Mouse (Mus musculus): ENCODE measurements around the gene Gm49333. TPM values are rescaled to one million over a fixed set of nuclear protein-coding genes. Genes with fewer than 3 reads are reported as not detected.
A peak's percentile ranks its signal among the peaks of the same experiment; 100 is the strongest.

Gene Gm49333
- total and polyA plus RNA-seq, 3 experiments: 0.10 to 0.43 TPM; not detected in 1

DNA sequence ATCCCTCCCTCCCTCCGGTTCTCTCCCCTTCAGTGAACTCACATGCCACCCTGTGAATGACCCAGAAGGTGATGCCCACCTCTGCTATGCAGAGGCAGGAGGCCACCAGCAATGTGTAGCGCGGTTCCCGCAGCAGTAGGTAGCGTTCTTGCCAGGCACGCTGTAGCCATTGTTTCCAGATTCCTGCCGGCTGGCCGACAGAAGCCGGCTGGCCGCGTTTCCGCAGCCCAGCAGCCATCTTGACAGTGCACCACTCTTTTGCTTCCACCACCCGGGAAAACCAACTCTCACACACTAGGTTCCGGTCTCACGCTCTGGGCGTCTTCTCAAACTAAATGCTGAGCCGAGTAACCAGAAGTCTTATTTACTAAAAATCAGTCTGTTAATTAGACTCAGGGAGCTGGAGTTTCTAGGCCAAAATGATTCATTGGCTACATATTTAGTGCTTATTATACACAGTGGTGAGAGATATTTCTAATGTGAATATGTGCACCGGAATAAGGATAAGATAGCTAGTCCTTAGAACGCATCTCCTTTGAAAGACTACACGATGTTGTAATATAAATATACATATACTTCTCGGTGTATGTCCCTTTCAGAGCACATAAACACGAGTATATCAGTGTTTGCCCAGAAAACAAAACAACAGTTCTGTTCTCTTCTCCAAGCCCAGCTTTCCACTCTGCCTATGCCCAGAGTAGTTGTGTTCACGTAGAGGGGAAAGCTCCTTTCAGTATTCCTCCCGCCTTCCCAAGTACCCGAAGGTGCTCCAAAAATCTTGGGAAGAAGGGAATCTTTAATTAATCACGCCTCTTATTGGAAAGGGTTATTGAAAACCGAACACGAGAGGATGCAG is 681 bp upstream of the Gm49333 start:
- TF ChIP-seq CTCF (IDR thresholded peaks at IDR 0.05) (no peak), POLR2A (IDR thresholded peaks at IDR 0.05; ENCODE audit: insufficient read depth, low read depth, low read length) (peak; percentile 85), EP300 (IDR thresholded peaks at IDR 0.05; ENCODE audit: insufficient read depth, low read depth, low read length) (peak; percentile 66; the same call in 1 of the 2 replicates)
- H3K36me3 ChIP-seq (ENCODE audit: control insufficient read depth, insufficient read depth, low read length): no peaks in the 10 kb centered on the region
- H3K27me3 ChIP-seq (ENCODE audit: control insufficient read depth, insufficient read depth, low read length): no peaks in the 10 kb centered on the region
- peaks cover 1% of the 10 kb centered on the region for H3K4me1 ChIP-seq (ENCODE audit: control insufficient read depth, insufficient read depth, low read length)
- peak; percentile 82 to 84 for DNase-seq
- peak overlapping the region; percentile 61 for H3K4me3 ChIP-seq
- H3K79me2 ChIP-seq (replicated peaks; ENCODE audit: control insufficient read depth, insufficient read depth, low read length): no peaks in the 10 kb centered on the region
- under 1% methylated on average over 28 of the region's 28 CpGs for WGBS
- peak overlapping the region; percentile 92 for H3K9ac ChIP-seq (ENCODE audit: low read depth, low read length)
- intact Hi-C loops (cut with DNase I): loop anchor here (1.0 to 5.0 kb wide), 5 partner anchors 10 to 112 kb away; partner anchors contain the start of genes Abcf3, Dvl3, Eif2b5 and Psmd2
- peak overlapping the region; percentile 74 for H3K27ac ChIP-seq

GRCm38 (mm10) chr16:20619541-20620398 is 8.4 kb downstream of the Gm49333 start:
- WGBS: 4% methylated on average over 81 of the region's 83 CpGs
- DNase-seq: peak; percentile 40 to 60
- Histone ChIP-seq H3K36me3 (ENCODE audit: control insufficient read depth, insufficient read depth, low read length) (no peaks in the 10 kb centered on the region), H3K79me2 (replicated peaks; ENCODE audit: control insufficient read depth, insufficient read depth, low read length) (no peaks in the 10 kb centered on the region), H3K4me3 (peak overlapping the region; percentile 32), H3K4me1 (ENCODE audit: control insufficient read depth, insufficient read depth, low read length) (peaks cover 1% of the 10 kb centered on the region; the same call in 1 of the 2 replicates), H3K9ac (ENCODE audit: low read depth, low read length) (no peak overlapping the region), H3K27ac (no peak overlapping the region), H3K27me3 (ENCODE audit: control insufficient read depth, insufficient read depth, low read length) (no peaks in the 10 kb centered on the region)
- intact Hi-C loops (cut with DNase I): loop anchor here (1.0 kb wide), 1 partner anchor 8 kb away; the partner anchor contains the start of genes Alg3, Eef1akmt4 and Gm49333
- no peak for TF ChIP-seq CTCF (IDR thresholded peaks at IDR 0.05)
- TF ChIP-seq EP300 (IDR thresholded peaks at IDR 0.05; ENCODE audit: insufficient read depth, low read depth, low read length): no peak
- no peak for TF ChIP-seq POLR2A (IDR thresholded peaks at IDR 0.05; ENCODE audit: insufficient read depth, low read depth, low read length)

- Histone ChIP-seq H3K4me3 (peak overlapping the region; percentile 56; the same call in 1 of the 2 replicates), H3K9ac (ENCODE audit: low read depth, low read length) (no peak overlapping the region), H3K27ac (no peak overlapping the region), H3K4me1 (ENCODE audit: control insufficient read depth, insufficient read depth, low read length) (peaks cover 1% of the 10 kb centered on the region; the same call in 1 of the 2 replicates), H3K27me3 (ENCODE audit: control insufficient read depth, insufficient read depth, low read length) (no peaks in the 10 kb centered on the region), H3K36me3 (ENCODE audit: control insufficient read depth, insufficient read depth, low read length) (no peaks in the 10 kb centered on the region), H3K79me2 (replicated peaks; ENCODE audit: control insufficient read depth, insufficient read depth, low read length) (no peaks in the 10 kb centered on the region)
- no peak for DNase-seq
- no peak for TF ChIP-seq CTCF (IDR thresholded peaks at IDR 0.05)
- TF ChIP-seq POLR2A (IDR thresholded peaks at IDR 0.05; ENCODE audit: insufficient read depth, low read depth, low read length): no peak
- TF ChIP-seq EP300 (IDR thresholded peaks at IDR 0.05; ENCODE audit: insufficient read depth, low read depth, low read length): no peak
- WGBS: 0% methylated on average over 9 of the region's 9 CpGs
- intact Hi-C loops (cut with DNase I): loop anchor here (1.0 kb wide), 1 partner anchor 9 kb away; the partner anchor contains the start of genes Alg3, Eef1akmt4 and Gm49333
Measured at GRCm38 (mm10) chr16:20620399-20620735, 9.0 kb downstream of the Gm49333 start.

DNA sequence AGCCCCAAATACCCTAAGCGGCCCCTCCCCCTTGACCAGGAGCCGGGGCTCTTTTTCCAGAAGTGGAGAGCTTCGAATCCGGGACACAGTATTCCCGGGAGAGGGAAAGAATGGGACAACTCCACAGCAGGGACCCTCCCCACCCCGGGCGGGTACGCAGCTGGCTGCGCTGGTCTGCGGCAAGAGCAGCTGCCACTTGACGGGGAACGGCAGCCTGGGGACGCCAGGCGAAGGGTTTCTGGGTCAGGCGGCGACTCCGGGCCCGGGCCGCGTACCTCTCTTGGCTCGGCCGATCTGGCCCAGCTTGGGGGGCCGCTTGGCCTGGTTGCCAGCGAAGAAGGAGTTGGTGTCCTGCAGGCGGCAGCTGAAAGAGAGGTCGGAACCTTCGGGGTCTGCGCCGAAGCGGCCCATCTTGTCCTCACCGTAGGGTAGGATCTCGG is 9.4 kb downstream of the Gm49333 start:
- TF ChIP-seq CTCF (IDR thresholded peaks at IDR 0.05): no peak
- TF ChIP-seq POLR2A (IDR thresholded peaks at IDR 0.05; ENCODE audit: insufficient read depth, low read depth, low read length): no peak
- no peak for TF ChIP-seq EP300 (IDR thresholded peaks at IDR 0.05; ENCODE audit: insufficient read depth, low read depth, low read length)
- Histone ChIP-seq H3K79me2 (replicated peaks; ENCODE audit: control insufficient read depth, insufficient read depth, low read length) (no peaks in the 10 kb centered on the region), H3K27ac (no peak overlapping the region), H3K4me3 (peak overlapping the region; percentile 56), H3K36me3 (ENCODE audit: control insufficient read depth, insufficient read depth, low read length) (no peaks in the 10 kb centered on the region), H3K4me1 (ENCODE audit: control insufficient read depth, insufficient read depth, low read length) (peaks cover 1% of the 10 kb centered on the region; the same call in 1 of the 2 replicates), H3K9ac (ENCODE audit: low read depth, low read length) (peak overlapping the region; percentile 49), H3K27me3 (ENCODE audit: control insufficient read depth, insufficient read depth, low read length) (no peaks in the 10 kb centered on the region)
- DNase-seq: no peak
- intact Hi-C loops (cut with DNase I): loop anchor here (1.0 kb wide), 1 partner anchor 9 kb away; the partner anchor contains the start of genes Alg3, Eef1akmt4 and Gm49333
- WGBS: under 1% methylated on average over 32 of the region's 32 CpGs

DNA sequence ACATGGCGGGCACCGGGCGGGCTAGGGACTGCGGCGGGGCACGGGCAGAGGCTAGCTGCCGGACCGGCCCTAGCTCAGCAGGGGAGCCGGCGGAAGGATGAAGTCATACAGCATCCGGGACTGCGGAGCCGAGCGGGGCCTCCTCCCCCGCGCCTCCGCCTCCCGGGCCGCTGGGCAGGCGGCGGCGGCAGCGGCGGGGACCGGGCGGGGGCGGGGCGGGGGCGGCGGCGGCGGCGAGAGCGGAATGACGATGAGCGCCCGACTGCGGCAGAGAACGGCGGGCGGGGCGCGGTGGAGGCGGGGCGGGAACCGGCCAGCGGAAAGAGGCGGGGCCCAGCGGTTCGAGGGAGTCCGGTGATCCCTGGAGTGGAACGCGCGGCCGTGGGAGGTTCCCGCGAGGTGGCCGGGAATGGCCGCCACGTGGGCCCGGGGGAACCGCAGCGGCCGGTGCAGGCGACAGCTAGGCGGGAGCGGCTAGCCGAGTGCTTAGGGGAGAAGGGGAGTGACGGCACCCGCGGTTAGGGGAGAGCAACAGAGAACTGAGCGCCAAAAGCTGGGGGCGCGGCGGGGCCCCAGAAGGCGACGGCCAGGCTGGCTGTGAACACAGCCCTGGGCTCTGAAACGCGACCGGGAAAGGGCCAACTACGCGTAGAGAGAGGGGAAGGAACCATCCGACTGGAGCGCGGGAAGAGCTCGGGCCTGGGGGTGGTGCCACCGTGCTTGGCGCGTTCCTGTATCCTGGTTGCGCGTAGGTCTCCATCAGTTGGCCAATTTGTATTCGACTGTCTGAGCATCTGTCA is 10.0 kb downstream of the Gm49333 start, which contains the start of gene Camk2n2:
Camk2n2 (minus strand) TSS at position 97 of the 800 bp plus-strand sequence.
- peak; percentile 82 to 84 for DNase-seq
- no peaks in the 10 kb centered on the region for H3K79me2 ChIP-seq (replicated peaks; ENCODE audit: control insufficient read depth, insufficient read depth, low read length)
- under 1% methylated on average over 75 of the region's 92 CpGs for WGBS
- H3K27ac ChIP-seq: no peak within 1 kb of the TSS
- peak within 1 kb of the TSS; percentile 72 for H3K9ac ChIP-seq (ENCODE audit: low read depth, low read length)
- peak within 1 kb of the TSS; percentile 56 for H3K4me3 ChIP-seq
- H3K4me1 ChIP-seq (ENCODE audit: control insufficient read depth, insufficient read depth, low read length): peaks cover 1% of the 10 kb centered on the region; the same call in 1 of the 2 replicates
- no peaks in the 10 kb centered on the region for H3K27me3 ChIP-seq (ENCODE audit: control insufficient read depth, insufficient read depth, low read length)
- no peaks in the 10 kb centered on the region for H3K36me3 ChIP-seq (ENCODE audit: control insufficient read depth, insufficient read depth, low read length)
- intact Hi-C loops (cut with DNase I): no loop called here
- TF ChIP-seq EP300 (IDR thresholded peaks at IDR 0.05; ENCODE audit: insufficient read depth, low read depth, low read length): no peak
- no peak for TF ChIP-seq CTCF (IDR thresholded peaks at IDR 0.05)
- no peak for TF ChIP-seq POLR2A (IDR thresholded peaks at IDR 0.05; ENCODE audit: insufficient read depth, low read depth, low read length)

All from heart, adult 2 months (tissue).